Mouse (Mus musculus) activated CD4-positive, CD25-positive, alpha-beta regulatory T cell, adult 4 months (primary cell): ENCODE measurements around the gene Gm20388. TPM values are rescaled to one million over a fixed set of nuclear protein-coding genes. Genes with fewer than 3 reads are reported as not detected.
A peak's percentile ranks its signal among the peaks of the same experiment; 100 is the strongest.

Experiments
- ATAC-seq: one replicate; pipeline ENCODE4 v1.8.0; 2017
- polyA plus RNA-seq, 2 experiments: library from polyadenylated mRNA; unstranded; fragments of 100-300 nt; shearing (Covaris generic); gene quantifications; one replicate each; pipeline ENCODE4 v1.2.1; 2017

The Gm20388 gene
- polyA plus RNA-seq, 2 experiments from 2014 or later = 9.9 to 12.3 TPM

DNA sequence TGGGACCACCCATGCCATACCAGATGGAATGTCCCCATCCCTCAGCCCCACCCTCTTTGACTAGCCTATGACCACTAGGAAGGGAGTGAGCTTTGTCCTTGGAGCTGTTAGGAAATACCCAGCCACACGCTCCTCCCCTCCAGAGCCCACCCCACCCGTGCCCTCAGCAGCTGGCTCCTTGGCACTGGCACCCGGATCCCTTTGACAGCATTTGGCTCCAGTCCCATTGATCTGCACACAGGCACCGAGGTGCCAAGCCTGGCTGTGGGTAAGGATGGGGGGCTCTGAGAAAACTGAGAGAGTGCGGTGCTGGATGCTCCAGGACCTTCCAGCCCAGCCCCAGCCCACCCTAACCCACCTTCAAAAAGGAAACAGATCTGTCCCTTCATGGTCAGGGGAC is 2840.7 kb downstream of the Gm20388 start:
- no peak for ATAC-seq

DNA sequence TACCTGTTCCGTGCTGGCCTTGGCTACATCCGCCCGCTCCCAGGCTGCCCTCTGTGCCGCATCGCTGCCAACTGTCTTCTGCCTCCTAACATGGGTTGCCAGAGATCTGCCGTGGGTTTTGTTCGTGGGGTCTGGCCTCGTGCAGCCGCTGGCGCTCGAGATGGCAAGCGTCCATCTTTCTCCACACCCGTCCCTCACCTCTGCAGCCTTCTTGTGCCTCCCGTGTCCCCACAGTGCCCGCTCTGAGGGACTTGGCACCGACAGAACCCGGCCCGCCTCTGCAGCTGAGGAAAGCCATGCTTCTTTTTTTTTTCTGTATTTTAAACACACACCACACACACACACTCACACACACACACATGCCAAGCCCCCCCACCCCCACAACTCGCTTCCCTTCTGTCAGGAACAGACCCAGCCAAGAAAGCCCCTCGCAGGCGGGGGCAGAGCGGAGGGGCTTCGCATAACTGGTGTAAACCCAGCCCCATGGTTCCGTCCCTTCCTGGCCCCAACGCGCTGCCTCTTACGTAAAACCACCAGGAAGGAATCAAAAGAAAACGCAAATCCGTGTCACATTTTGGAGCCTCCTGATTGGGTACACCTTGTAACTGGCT is 2841.6 kb downstream of the Gm20388 start:
- no peak for ATAC-seq

DNA sequence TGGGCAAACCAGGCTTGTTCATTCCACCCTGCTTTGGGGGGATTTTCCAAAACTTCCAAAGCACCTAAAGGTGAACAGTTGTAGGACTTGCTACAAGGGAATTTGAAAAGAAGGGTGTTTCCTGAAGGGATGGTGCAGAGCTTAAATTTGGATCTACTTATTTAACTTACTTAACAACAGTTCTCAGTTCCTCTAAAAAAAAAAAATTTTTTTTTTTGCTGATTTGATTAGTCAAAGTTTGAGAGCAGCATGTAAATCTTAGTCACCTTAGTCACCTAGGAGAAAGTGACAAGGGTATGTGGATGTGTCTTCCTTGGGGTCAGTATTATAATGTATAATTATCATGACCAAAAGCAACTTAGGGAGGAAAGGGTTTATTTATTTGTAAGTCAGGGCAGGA is 2848.0 kb downstream of the Gm20388 start:
- no peak for ATAC-seq

DNA sequence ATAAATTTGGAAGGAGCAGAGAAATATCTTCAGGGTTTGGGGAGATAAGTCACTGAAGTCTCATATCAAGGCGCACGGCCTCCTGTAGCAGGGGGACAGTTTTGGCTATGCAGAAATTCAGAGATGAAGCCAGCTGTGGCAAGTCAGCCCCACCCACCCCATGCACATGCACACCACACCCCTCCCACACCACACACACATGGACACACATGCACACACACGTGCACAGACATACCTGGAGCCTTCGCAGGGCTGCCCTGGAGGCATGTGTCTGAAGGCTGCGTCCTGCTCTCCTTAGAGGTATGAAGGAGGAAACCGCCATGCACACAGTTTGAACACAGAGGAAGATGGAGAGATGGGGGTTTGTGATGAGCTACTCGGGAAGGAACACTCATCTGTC is 2849.5 kb downstream of the Gm20388 start:
- no peak for ATAC-seq

DNA sequence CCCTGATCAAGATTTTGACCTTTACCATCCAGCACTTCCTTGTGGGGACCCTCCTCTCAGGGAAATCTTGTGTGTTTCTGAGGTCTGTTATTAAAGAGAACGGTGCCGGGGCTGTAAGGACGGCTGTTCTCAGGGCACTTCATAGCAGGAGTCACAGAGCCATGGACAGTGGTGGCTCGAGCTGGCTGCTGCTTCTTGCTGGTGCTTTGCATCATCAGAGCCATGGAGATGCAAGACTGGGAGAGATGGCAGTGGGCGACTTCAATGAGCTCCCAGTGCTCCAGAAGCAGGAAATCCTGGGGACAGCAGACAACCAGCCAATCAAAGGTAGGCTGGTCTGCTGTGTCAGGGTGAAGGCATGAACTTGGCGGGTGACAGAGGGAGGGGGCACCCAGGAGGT is 2850.5 kb downstream of the Gm20388 start:
- ATAC-seq = no peak

DNA sequence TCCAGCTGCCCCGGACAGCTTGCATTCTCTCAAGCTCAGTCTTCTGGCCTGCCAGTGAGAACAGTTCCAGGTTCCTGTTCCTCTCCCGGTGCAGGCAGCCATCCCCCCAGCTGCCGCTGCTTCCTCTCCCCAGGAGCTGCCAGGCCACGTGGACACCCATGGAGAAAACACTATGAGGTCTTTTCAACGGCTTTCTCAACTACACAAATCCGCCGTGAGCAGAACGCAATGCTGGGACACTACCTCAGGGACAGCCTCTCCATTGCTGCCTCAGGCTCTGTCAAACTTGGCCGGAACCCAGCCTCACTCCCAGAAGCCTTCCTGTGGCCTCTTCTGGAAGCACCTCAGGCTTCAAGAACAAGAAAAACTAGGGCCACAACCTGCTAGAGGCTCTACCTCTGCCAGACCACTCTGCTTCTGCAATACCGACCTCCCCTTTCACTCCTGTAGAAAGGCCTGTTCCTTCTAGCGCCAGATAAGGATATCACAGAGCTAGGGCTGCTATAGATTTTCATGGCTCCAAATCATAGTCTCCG is 2852.2 kb downstream of the Gm20388 start:
- ATAC-seq = no peak

DNA sequence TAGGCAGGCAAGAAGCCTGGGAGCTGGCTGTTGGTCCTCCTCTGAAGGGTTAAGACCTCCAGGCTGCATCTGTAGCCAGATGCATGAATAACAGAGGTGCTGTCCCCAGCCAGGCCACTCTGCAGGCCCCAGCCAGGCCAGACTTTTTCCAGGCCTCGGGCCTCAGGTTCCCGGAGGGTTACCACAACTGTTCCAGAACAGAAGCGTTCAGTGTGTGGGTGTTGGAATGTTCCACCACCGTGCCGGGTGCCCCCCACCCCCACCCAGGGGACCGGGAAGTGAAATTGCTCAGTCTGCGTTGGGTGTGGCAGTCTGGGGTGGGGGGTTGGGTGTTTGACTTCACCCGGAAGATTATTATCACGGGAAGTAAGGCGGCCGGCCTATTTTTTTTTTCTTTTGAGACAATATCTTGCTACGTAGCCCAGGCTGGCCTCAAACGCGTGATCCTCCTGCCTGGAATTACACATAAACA is 2852.7 kb downstream of the Gm20388 start:
- peak; percentile 44 for ATAC-seq

DNA sequence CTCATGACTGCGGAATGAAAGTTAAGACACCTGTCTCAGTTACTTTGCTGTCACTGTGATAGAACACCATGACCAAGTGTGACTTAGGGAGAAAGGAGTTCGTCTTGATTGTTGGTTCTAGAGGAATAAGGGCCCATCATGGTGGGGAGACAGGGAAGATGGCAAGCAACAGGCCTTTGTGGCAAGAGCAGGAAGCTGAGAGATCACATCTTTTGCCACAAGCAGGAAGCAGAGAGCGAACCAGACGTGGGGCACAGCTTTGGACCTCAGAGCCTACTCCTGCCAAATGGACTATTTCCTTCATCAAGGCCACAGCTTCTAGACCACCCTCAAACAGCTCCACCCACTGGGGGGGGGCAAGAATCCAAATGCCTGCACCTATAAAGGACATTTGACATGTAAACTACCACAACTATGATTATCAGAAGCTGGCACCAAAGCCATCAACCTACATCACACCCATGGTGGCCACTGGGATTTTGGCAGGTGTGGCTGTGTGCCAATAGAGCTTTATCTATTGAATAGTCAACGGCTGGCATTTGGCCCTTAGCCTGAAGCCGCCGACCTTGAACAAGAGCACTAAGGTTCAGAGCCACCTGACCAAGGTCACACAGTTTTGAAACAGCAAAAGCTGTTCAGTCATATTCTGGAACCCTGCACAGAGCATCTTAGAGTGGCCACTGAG is 2854.3 kb downstream of the Gm20388 start:
- ATAC-seq = no peak

DNA sequence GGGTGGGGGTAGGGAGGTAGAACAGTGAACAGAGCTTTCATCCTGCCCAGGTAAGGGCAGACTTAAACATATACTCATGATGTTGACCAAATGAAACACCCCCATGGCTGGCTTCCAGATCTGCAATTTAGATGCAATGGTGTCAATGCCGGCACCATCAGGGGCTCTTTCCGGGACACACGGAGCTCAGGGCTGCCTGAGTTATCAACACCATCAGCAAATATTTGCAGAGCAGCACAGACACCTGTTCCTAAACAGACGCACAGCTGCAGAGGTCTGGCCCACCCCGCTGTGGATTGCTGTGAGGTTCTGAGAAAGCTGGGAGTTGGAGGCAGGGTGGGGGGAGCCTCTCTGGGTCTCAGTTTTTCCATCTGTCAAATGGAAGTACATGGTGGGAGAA is 2855.5 kb downstream of the Gm20388 start:
- ATAC-seq = no peak

DNA sequence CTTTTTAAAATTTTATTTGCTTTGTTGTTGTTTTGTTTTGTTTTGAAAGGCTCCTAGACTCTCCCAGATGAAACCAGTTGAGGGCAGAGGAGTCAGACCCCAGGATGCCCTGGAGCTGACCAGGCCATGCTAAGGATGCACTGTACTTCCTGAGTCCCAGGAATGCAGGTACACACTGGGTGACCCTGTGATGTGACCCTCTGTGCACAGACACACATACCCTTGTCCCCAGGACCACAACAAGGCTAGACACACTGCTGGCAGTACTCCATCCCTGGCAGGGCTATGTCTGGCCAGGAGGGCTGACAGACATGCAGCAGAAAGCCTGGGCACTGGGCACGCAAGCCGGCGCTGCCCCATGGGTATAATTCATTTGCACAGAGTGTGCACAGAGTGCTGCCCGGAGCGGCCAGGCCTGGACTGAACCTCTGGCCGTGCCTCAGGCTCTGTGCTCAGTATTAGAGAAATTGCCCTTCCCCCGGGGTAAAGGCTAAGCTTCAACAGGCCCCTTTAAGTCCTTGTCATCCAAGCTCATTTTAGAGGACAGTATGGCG is 2856.1 kb downstream of the Gm20388 start:
- no peak for ATAC-seq

DNA sequence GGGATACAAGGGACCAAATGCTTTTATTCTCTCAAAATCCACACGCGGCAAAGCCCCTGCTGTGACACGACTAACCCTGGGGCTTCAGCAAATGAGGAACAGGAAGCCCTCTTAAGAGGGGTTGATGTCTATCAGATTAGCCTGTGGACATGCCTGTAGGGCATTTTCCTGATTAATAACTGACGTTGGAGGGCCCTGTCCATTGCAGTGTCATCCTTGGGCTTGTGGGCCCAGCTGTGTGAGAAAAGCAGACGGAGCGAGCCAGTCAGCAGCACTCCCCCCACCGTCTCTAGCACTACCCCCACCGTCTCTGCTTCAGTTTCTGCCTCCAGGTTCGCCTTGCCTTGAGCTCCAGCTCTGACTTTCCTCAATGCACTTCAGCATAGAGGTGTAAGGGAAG is 2856.6 kb downstream of the Gm20388 start:
- ATAC-seq = no peak

DNA sequence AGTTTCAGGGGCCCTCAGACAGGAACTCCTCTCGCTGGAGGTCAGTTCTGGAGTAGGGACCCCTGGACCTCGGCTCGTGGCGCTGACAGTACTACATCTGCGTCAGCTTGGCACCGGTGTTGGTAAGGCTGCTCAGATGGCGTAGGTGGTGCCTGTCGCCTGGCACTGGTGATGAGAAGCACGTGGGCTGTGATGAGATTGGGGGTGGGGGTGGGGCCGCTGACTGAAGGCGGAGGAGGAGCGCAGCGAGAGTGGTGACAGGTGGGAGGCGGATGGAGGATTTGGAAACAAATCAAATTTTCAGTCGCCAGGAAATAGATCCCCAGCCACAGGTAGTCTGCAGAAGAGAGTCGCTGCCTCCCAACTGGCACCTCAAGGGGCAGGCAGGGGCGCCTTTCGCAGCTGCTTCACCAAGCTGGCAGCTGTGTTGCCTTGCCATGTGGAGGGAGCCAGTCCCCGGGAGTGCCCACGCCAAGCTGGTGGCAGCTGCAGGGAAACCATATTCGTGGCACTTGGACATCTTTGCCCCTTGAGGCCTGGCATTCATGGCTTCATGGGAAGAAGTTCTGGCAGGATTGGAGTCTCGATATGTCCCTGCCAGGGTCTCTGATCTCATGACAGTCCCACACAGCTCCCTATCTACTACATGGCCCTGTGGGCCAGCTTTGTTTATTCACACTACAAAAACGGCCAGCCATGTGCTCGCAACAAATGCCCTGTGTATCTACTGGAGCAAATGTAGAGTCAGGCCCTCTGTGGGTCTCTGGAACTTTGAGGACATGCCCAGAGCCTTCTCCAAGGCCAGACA is 2858.8 kb downstream of the Gm20388 start:
- ATAC-seq = peak; percentile 83

DNA sequence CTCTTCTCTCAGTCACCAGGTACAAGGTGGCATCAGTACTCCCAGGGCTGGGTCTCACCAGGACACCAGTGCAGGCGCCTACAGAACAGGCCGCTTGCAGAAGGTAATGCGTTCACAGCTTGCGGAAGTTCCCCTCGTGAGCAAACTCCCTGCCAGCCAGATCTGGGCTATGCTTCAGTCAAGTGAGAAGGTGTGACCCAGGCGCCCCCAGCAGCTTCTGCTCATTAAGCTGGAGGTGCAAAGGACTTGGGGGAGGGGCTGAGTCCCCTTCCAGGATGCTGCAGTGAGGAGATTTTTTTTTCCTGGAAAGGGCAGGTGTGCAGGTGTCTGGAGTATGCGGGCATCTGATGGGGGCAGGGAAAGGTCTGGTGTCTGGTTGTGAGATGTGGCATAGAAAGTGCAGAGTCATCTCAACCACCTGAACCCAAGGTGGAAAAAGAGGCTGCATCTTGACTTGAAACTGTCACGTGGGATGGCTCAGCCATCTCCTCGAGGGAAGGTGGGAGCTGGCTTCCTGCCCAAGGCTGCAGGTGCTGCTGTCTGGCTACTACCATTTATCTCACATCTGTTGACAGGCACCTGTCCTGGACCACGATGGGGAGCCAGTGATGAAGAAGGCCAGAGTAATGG is 2861.9 kb downstream of the Gm20388 start:
- peak; percentile 16 for ATAC-seq

DNA sequence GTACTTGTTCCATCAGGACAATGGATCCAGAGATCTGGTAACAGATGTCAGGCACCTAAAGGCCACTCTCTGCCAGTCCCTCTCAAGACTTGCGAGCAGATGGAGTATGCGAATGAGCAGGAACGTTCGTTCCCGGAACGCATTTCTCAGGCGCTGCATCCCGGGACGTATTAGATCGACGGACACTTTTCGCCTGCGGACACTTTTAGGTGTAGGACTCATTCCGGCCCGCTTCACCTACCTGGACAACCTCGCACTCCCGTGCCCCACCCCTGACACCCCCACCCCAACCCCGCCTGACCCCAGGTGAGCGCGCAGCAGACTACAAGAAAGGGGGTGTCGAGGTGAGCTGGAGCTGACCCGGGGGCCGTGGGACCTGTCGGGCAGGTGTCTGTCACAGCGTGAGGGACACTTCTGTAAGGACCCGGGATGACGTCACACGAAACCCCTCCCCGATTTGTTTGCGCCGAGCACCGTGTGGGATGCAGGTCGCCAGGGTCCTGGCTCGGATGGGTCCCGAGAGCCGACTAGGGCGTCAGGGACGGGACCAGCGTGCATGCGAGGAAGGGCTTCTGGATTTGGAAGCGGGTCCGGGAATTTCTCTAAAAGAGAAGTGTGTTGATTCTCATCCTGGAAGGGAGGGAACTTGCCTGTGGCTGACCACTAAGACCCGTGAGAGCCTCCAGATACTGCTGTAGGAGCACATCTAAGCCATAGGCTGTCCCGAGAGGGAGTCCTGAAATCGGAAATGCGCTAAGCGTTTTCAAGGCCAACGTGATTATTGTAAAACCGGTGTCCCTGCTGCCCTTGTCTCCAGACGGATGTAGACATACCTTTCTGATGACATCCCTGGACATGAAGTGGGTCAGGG is 2864.9 kb downstream of the Gm20388 start, which contains the start of gene Acsf3:
Acsf3 (plus strand) TSS at position 202 of the 871 bp plus-strand sequence.
- peak; percentile 19 for ATAC-seq

DNA sequence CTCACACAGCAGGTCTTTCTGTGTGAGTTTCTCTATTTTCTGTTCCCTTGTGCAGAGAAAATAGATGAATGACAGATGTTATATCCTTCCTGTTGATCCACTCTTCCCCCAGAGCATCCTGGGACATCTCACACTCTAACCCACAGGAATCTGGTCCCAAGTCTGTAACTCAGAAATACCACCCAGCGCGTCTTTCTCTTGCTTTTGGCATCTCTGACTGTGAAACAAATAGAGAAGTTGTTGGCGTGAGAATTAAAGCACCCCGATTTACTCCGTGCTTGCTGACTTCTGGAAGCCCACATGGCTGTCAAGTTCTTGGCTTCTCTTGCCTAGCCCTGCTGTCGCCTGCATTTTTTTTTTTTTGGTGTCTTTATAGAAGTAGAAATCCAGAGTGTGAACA is 2867.1 kb downstream of the Gm20388 start:
- no peak for ATAC-seq

DNA sequence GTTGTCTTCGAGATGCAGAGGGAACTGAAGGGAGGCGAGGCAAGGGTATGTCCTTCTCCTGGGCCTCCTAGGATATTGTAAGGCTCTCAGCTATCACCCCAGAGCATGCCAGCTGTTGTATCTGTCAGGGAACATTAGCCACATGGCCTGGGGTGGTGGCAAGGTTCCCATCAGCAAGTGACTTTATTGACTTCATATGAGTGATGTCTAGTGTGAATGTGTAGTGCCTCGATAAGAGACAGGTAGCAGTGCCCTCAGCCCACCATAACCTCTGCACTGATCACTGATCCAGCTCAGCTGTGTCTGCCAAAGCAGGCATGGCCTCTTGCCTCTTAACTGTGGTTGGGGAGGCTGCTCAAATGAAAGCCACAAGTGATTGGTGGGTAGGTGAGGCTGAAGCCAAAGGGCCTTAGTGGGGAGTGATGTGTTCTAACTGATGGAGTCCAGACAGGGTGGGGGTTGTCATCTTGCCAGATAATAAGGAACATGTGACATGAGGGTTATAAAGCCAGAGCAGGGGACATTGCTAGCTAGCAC is 2868.1 kb downstream of the Gm20388 start:
- ATAC-seq = no peak

DNA sequence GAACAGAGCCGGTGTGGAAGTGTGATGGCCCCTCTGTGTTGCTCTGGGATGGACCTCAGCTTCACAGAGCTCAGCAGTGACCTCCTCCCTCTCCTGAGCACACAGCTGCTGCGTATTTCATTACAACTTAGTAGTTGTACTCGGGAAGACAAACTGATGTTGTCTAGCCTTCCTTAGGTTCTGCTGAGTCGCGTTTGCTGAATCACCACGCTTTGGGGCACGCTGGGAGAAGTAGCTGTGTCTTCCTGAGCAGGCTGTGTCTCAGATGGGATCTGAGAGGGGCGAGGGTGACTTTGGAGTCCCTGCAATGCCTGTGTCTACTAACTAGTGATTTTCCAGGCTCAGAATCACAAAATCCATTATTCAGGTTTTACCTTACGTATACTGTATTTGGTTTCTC is 2868.6 kb downstream of the Gm20388 start:
- no peak for ATAC-seq

DNA sequence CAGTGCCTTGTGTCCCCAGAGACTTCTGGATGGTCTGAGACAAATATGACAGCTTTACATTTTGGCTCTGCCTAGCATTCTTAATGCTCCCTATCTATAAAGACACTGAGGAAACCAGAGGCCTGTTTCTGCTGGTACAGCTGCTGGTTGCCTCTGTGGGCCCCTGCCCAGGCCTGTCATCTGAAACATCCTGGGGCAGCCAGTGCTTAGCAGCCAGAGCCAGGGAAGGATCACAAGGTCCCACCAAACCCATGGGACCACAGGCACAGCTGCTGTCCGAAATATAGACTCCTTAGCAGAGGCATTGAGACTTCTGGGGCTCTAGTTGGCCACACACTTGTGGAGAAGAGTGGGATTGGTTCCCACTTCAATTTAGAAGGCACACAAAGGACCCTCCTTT is 2874.1 kb downstream of the Gm20388 start:
- ATAC-seq = no peak

DNA sequence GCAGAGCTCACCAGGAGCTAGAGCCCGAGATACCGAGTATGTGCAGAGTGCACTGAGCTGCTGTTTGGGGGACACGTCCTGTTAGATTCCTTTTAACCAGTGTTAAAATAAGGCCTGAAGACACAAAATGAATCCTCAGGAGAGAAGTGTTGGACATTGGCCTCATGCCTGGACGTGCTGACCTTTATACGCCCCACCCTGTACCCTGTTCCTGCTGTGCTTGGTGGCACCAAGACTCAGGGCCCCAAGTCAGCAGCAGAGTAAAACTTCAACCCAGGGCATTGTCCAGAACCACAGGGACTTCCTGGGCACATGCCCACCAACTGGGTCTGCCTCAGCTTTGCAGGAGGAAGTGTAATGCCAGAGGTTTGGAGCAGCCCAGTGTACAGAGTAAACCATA is 2879.2 kb downstream of the Gm20388 start:
- ATAC-seq = no peak

DNA sequence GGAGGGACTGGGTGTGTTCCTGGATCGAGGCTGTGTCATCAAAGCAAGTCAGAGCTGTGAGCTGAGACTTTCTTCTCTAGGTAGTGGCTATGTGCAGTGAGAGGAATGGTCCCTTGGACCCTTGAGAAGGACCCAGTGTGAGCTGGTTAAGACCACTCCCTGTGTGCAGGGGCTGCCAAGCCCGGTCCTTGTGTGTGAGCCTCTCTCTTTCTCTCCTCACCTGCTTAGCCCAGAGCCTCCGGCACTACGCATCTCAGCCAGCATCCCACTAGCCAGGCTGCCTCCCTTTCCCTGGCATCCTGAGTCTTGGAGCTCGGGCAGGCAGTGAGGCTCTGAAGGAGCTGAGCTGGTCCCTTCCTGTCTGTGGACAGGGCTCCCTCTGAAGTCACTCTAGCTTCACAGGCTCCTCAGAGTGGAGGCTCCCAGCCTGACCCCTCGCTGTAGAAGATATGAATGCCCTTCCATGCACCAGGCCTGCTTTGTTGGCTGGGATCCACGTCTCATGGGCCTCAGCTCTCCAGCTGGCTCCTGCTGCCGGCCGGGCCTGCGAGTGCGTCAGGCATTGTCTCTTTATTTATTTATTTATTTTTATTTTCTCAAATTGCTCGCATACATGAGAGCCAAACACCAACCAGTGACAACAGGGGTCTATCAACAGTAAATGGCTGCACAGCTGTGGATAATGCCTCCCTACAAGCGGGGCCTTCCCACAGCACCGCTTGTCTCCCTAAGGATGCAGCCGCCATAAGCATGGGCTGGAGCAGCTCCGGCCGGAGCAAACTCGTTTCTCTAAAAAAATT is 2882.9 kb downstream of the Gm20388 start:
- ATAC-seq = no peak

DNA sequence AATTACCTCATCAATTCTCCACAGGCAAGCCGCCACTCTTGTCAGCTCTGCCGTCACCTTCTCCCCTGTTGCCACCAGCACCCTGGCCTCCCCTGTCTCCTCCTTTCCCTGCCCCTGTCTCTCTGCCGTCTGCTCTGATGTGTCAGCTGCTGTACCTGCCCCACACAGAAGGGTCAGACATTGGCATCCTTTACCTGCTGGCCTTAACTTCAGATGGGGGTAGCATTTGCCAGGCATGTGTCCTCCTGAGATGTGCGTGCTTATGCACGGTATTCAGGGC is 2883.5 kb downstream of the Gm20388 start:
- ATAC-seq = no peak
